Mouse (Mus musculus) neural tube, embryonic 12.5 days (tissue): ENCODE measurements at regions not wholly inside any gene's neighbourhood (a gene's known extent, or its start where the extent isn't known, plus 50 kb on each side); places are given as distances from the start of the nearest gene placed in this dataset.

Source experiments
- ATAC-seq: fragments of 200-750 bp; cut with Nextera tagmentation; 2 replicates; pipeline ENCODE4 v1.8.0; 2017; ENCODE audit warnings: low read depth, mild to moderate bottlenecking, moderate TSS enrichment, moderate library complexity; ENCODE audit not compliant: low FRiP score
- H3K27ac ChIP-seq: fragments of 300-500 bp; sonication (generic); 2 replicates; pipeline ENCODE4 v1.5.1; 2016
- H3K27me3 ChIP-seq: fragments of 300-500 bp; sonication (generic); replicated peaks from 2 replicates; pipeline ENCODE4 v1.6.1; 2016; ENCODE audit warnings: mild to moderate bottlenecking
- H3K36me3 ChIP-seq: fragments of 300-500 bp; sonication (generic); 2 replicates; pipeline ENCODE4 v1.6.1; 2016; ENCODE audit warnings: mild to moderate bottlenecking
- H3K4me1 ChIP-seq: fragments of 300-500 bp; sonication (generic); 2 replicates; pipeline ENCODE4 v1.6.1; 2016
- H3K4me2 ChIP-seq: fragments of 300-500 bp; sonication (generic); replicated peaks from 2 replicates; pipeline ENCODE4 v1.6.1; 2016; ENCODE audit warnings: mild to moderate bottlenecking
- H3K4me3 ChIP-seq: fragments of 300-500 bp; sonication (generic); 2 replicates; pipeline ENCODE4 v1.5.1; 2016
- H3K9ac ChIP-seq: fragments of 300-500 bp; sonication (generic); 2 replicates; pipeline ENCODE4 v1.6.1; 2016; ENCODE audit warnings: mild to moderate bottlenecking
- H3K9me3 ChIP-seq: fragments of 300-500 bp; sonication (generic); 2 replicates; pipeline ENCODE4 v1.6.1; 2016; ENCODE audit warnings: mild to moderate bottlenecking
- WGBS: fragments of 180-500 bp; shearing (Covaris S2); methylation state at CpG from one replicate; pipeline ENCODE4 v1.1.7; 2016; 5-methylcytosine and 5-hydroxymethylcytosine counted together

GRCm38 (mm10) chr12:59743211-59743610 is 523.7 kb upstream of the Fbxo33 start:
- Histone ChIP-seq H3K4me1 (no peaks in the 10 kb centered on the region), H3K4me3 (no peak overlapping the region), H3K9me3 (no peaks in the 10 kb centered on the region), H3K4me2 (no peak overlapping the region), H3K36me3 (no peaks in the 10 kb centered on the region), H3K9ac (no peak overlapping the region), H3K27me3 (no peaks in the 10 kb centered on the region), H3K27ac (no peak overlapping the region)
- ATAC-seq, result no peak
- WGBS, result 85% methylated on average over 11 of the region's 11 CpGs

GRCm38 (mm10) chr12:59724951-59725350 is 505.4 kb upstream of the Fbxo33 start:
- Histone ChIP-seq H3K36me3 (no peaks in the 10 kb centered on the region), H3K4me2 (no peak overlapping the region), H3K4me3 (no peak overlapping the region), H3K27ac (no peak overlapping the region), H3K9ac (no peak overlapping the region), H3K9me3 (no peaks in the 10 kb centered on the region), H3K4me1 (no peaks in the 10 kb centered on the region), H3K27me3 (no peaks in the 10 kb centered on the region)
- no peak for ATAC-seq
- WGBS, result 94% methylated on average over 1 of the region's 1 CpGs

- WGBS, result 76% methylated on average over 6 of the region's 6 CpGs
- ATAC-seq, result no peak
- no peaks in the 10 kb centered on the region for H3K27me3 ChIP-seq
- H3K4me2 ChIP-seq, result no peak overlapping the region
- no peaks in the 10 kb centered on the region for H3K4me1 ChIP-seq
- H3K36me3 ChIP-seq, result no peaks in the 10 kb centered on the region
- H3K9ac ChIP-seq, result no peak overlapping the region
- H3K4me3 ChIP-seq, result no peak overlapping the region
- no peak overlapping the region for H3K27ac ChIP-seq
- no peaks in the 10 kb centered on the region for H3K9me3 ChIP-seq
Observed at GRCm38 (mm10) chr12:59722471-59723182, 503.1 kb upstream of the Fbxo33 start.

- H3K27me3 ChIP-seq, result no peaks in the 10 kb centered on the region
- no peak overlapping the region for H3K9ac ChIP-seq
- H3K27ac ChIP-seq, result no peak overlapping the region
- no peak overlapping the region for H3K4me3 ChIP-seq
- no peaks in the 10 kb centered on the region for H3K4me1 ChIP-seq
- WGBS, result 86% methylated on average over 3 of the region's 3 CpGs
- no peaks in the 10 kb centered on the region for H3K9me3 ChIP-seq
- H3K36me3 ChIP-seq, result no peaks in the 10 kb centered on the region
- H3K4me2 ChIP-seq, result no peak overlapping the region
- no peak for ATAC-seq
Observed at GRCm38 (mm10) chr12:59713216-59713615, 493.7 kb upstream of the Fbxo33 start.

GRCm38 (mm10) chr12:59683235-59683634 is 463.7 kb upstream of the Fbxo33 start:
- Histone ChIP-seq H3K27me3 (no peaks in the 10 kb centered on the region), H3K36me3 (no peaks in the 10 kb centered on the region), H3K9me3 (no peaks in the 10 kb centered on the region), H3K4me3 (no peak overlapping the region), H3K9ac (no peak overlapping the region), H3K4me1 (no peaks in the 10 kb centered on the region), H3K27ac (no peak overlapping the region), H3K4me2 (no peak overlapping the region)
- ATAC-seq, result no peak
- 85% methylated on average over 2 of the region's 2 CpGs for WGBS

- H3K9ac ChIP-seq, result no peak overlapping the region
- H3K9me3 ChIP-seq, result no peaks in the 10 kb centered on the region
- no peaks in the 10 kb centered on the region for H3K4me1 ChIP-seq
- ATAC-seq, result no peak
- H3K4me2 ChIP-seq, result no peak overlapping the region
- no peak overlapping the region for H3K27ac ChIP-seq
- H3K4me3 ChIP-seq, result no peak overlapping the region
- no peaks in the 10 kb centered on the region for H3K27me3 ChIP-seq
- H3K36me3 ChIP-seq, result no peaks in the 10 kb centered on the region
Observed at GRCm38 (mm10) chr12:59663161-59663560, 443.6 kb upstream of the Fbxo33 start.

GRCm38 (mm10) chr12:59630678-59631077 is 411.2 kb upstream of the Fbxo33 start:
- ATAC-seq, result no peak
- 81% methylated on average over 1 of the region's 1 CpGs for WGBS
- no peaks in the 10 kb centered on the region for H3K4me1 ChIP-seq

GRCm38 (mm10) chr12:59623147-59623546 is 403.6 kb upstream of the Fbxo33 start:
- Histone ChIP-seq H3K9me3 (no peaks in the 10 kb centered on the region), H3K27ac (no peak overlapping the region), H3K4me1 (no peaks in the 10 kb centered on the region), H3K4me3 (no peak overlapping the region), H3K36me3 (no peaks in the 10 kb centered on the region), H3K27me3 (no peaks in the 10 kb centered on the region), H3K9ac (no peak overlapping the region), H3K4me2 (no peak overlapping the region)
- ATAC-seq, result no peak
- WGBS, result 83% methylated on average over 3 of the region's 3 CpGs

More at GRCm38 (mm10) chr12:59630678-59631077, 411.2 kb upstream of the Fbxo33 start:
- no peak overlapping the region for H3K4me2 ChIP-seq
- no peak overlapping the region for H3K27ac ChIP-seq
- H3K9ac ChIP-seq, result no peak overlapping the region
- H3K9me3 ChIP-seq, result no peaks in the 10 kb centered on the region
- no peaks in the 10 kb centered on the region for H3K27me3 ChIP-seq
- H3K4me3 ChIP-seq, result no peak overlapping the region
- H3K36me3 ChIP-seq, result no peaks in the 10 kb centered on the region

GRCm38 (mm10) chr12:59621132-59621531 is 401.6 kb upstream of the Fbxo33 start:
- Histone ChIP-seq H3K36me3 (no peaks in the 10 kb centered on the region), H3K4me1 (no peaks in the 10 kb centered on the region), H3K4me3 (no peak overlapping the region), H3K4me2 (no peak overlapping the region), H3K27me3 (no peaks in the 10 kb centered on the region), H3K27ac (no peak overlapping the region), H3K9ac (no peak overlapping the region), H3K9me3 (no peaks in the 10 kb centered on the region)
- ATAC-seq, result no peak
- WGBS, result 89% methylated on average over 2 of the region's 2 CpGs

GRCm38 (mm10) chr12:59620340-59620739 is 400.8 kb upstream of the Fbxo33 start:
- no peaks in the 10 kb centered on the region for H3K9me3 ChIP-seq
- WGBS, result 89% methylated on average over 2 of the region's 2 CpGs
- H3K4me3 ChIP-seq, result no peak overlapping the region
- no peaks in the 10 kb centered on the region for H3K27me3 ChIP-seq
- no peak overlapping the region for H3K9ac ChIP-seq
- ATAC-seq, result no peak
- H3K4me2 ChIP-seq, result no peak overlapping the region
- H3K36me3 ChIP-seq, result no peaks in the 10 kb centered on the region
- H3K27ac ChIP-seq, result no peak overlapping the region
- no peaks in the 10 kb centered on the region for H3K4me1 ChIP-seq

- Histone ChIP-seq H3K9me3 (no peaks in the 10 kb centered on the region), H3K4me3 (no peak overlapping the region), H3K4me2 (no peak overlapping the region), H3K9ac (no peak overlapping the region), H3K27me3 (no peaks in the 10 kb centered on the region), H3K27ac (no peak overlapping the region), H3K4me1 (no peaks in the 10 kb centered on the region), H3K36me3 (no peaks in the 10 kb centered on the region)
- WGBS, result 78% methylated on average over 3 of the region's 3 CpGs
- ATAC-seq, result no peak
Observed at GRCm38 (mm10) chr12:59616075-59616474, 396.6 kb upstream of the Fbxo33 start.

- Histone ChIP-seq H3K4me2 (no peak overlapping the region), H3K9me3 (no peaks in the 10 kb centered on the region), H3K27ac (no peak overlapping the region), H3K27me3 (no peaks in the 10 kb centered on the region), H3K4me1 (no peaks in the 10 kb centered on the region), H3K9ac (no peak overlapping the region), H3K36me3 (no peaks in the 10 kb centered on the region), H3K4me3 (no peak overlapping the region)
- WGBS, result 92% methylated on average over 9 of the region's 9 CpGs
- ATAC-seq, result no peak
Observed at GRCm38 (mm10) chr12:59599785-59600184, 380.3 kb upstream of the Fbxo33 start.

- WGBS, result 95% methylated on average over 2 of the region's 2 CpGs
- Histone ChIP-seq H3K27me3 (no peaks in the 10 kb centered on the region), H3K4me2 (no peak overlapping the region), H3K27ac (no peak overlapping the region), H3K4me1 (no peaks in the 10 kb centered on the region), H3K36me3 (no peaks in the 10 kb centered on the region), H3K9ac (no peak overlapping the region), H3K9me3 (0 out of 2 replicates have a peak, but pooled peaks cover 2% of the 10 kb centered on the region), H3K4me3 (no peak overlapping the region)
- no peak for ATAC-seq
Observed at GRCm38 (mm10) chr12:59589354-59589753, 369.8 kb upstream of the Fbxo33 start.
